Mouse (Mus musculus) frontal cortex, postnatal 36 days (tissue): ENCODE measurements at regions not wholly inside any gene's neighbourhood (a gene's known extent, or its start where the extent isn't known, plus 50 kb on each side); places are given as distances from the start of the nearest gene placed in this dataset.
"Not testable (repeated sequence)": the region's sequence is repeated elsewhere in the genome, so short reads cannot be mapped to it uniquely, and the experiment has no call there.

Experiments used
- DNase-seq, 2 experiments: peaks; one replicate each; pipeline ENCODE4 v3.0.0; 2022; ENCODE audit warnings: low spot score in 2 of 2

- no peak for DNase-seq
Observed at GRCm38 (mm10) chr4:105844675-105845466, 55.2 kb downstream of the Gm12728 start.

GRCm38 (mm10) chr4:105845998-105846989, 56.6 kb downstream of the Gm12728 start:
- not testable (repeated sequence) for DNase-seq

- DNase-seq: no peak
Observed at GRCm38 (mm10) chr4:105853086-105853485, 63.4 kb downstream of the Gm12728 start.

GRCm38 (mm10) chr4:105859052-105859864, 69.6 kb downstream of the Gm12728 start:
- DNase-seq: no peak

DNA sequence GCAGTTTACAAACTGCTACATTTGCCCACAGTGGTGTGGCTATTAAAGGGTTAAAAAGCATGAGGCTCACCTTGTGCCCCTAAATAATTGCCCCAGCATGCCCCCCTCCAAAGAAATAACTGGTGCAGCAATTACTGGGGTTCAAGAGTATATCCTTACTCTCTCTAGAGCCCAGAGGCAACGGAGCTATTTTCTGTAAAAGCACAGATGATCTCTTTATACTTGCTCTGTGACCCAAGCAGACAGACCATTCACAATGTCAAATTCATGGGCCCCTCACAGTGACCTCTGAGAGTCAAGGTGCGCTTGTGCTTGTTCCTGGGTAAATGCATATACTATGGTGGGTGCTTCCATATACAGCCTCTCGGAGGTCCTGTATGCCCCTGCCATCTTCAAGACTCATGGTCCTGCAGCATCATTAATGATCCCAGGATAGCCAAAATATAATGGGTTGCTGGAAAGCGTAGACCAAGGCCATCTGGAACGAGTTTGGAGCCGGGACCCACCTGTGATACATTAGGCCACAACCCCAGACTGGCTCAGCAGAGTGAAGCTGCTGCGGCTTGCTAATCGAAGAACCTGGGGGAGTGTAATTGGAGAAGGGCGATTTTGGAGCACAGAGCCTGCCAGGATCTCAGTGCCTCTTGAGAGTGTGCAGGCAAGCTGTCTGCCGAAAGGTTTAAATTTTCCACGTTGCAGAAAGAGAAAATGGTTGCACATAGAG, 71.4 kb downstream of the Gm12728 start:
- DNase-seq: no peak

- DNase-seq: no peak
Observed at GRCm38 (mm10) chr4:105861654-105862037, 72.0 kb downstream of the Gm12728 start.

GRCm38 (mm10) chr4:105870512-105870911, 80.8 kb downstream of the Gm12728 start:
- no peak for DNase-seq

GRCm38 (mm10) chr4:105877246-105877645, 87.6 kb downstream of the Gm12728 start:
- no peak for DNase-seq

DNA sequence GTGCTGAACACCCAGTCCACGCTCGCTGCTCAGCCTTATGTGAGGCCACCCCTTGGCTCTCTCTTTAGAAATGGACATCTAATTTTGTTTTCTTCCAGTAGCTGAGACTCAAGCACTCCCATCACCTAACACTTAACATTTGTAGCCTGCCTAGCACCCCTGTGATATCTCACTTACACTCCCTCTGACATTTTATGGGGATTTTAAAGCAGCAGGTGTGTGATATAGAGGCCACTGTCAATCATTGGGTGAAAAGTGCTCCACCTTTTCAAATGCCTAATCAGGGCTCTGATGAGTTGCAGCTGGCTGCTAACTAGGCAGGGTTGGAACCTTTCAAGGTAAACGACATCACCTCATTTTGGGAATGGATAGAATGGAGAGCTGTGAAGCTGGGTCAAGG, 90.2 kb downstream of the Gm12728 start:
- DNase-seq: no peak

- DNase-seq: no peak
Observed at GRCm38 (mm10) chr4:105884791-105885190, 95.1 kb downstream of the Gm12728 start.

DNA sequence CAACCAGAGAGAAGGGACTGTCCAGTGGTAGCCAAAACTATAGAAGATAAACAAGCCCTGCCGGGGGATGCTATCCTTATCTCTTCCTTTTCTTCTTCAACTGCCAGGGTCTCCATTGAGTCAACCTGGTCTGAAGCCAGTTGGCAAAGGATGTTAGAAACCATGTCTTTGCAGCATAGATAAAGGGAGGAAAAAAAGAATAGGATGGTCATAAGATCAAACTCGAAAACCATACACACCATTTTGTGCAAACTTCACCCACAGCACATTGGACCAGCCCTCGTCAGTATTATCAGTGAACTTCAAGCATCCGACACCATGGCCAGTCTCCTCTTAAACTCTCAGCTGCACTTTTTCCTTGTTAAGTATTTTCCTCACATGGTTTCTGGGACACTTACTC, 101.8 kb downstream of the Gm12728 start:
- DNase-seq: no peak

- no peak for DNase-seq
Observed at GRCm38 (mm10) chr4:105892065-105892464, 102.4 kb downstream of the Gm12728 start.

DNA sequence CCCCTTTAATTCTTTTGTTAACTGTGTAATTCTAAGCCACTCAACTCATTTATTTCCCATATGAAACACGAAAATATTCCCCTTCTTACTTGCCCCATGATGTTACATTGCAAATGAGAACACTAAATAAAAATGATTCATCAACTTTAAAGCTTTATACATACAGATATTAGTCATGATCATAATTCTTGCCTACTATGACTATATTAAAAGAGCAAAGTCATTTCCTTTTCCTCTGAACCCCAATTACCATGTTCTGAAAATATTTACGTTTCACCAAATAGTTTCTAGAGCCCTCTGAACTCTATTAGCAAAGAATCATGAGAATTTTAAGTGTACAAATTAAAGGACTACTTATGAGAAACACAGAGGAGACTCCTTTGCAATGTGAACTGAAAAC, 105.4 kb downstream of the Gm12728 start:
- no peak for DNase-seq

GRCm38 (mm10) chr4:105898054-105898847, 108.6 kb downstream of the Gm12728 start:
- no peak for DNase-seq

GRCm38 (mm10) chr4:105904896-105905295, 115.2 kb downstream of the Gm12728 start:
- DNase-seq: no peak

GRCm38 (mm10) chr4:105906411-105906810, 116.7 kb downstream of the Gm12728 start:
- DNase-seq: no peak

DNA sequence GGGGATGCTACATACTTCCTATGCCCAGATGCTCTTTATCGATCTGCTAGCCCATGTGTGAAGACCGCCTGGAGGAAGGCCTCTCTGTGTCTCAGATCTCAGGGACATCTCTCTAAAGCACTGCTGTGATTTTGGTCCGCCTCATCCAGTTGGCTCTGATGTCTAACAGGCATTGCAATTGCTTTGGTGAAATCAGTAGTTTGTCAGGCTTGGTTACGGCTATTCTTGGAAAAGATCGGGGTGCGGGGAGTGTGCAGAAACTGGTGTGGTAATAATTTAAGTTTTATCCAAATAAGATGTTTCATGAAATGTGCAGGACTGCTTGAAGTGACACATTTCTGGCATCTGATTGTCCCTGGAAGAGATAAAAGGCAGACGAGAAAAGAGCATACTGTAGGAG, 117.9 kb downstream of the Gm12728 start:
- no peak for DNase-seq

DNA sequence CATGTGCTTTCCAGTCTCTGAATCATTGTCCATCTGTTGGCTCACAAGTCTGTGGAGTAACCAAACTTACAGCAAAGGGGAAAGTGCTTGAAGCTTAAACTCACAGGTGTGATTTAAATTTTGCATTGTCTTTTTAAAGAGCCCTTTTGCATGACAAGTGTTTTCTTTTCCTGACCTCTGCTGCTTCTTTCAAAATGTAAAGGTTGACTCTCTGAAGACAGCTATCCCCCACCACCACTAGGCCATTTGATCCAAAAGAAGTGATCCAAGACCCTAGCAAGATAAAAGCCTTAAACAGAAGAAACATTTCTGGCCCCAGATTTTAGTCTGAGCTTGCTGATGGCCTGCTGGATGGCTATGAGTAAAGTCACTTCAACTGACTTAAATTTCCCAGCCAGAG, 118.6 kb downstream of the Gm12728 start:
- DNase-seq: no peak

GRCm38 (mm10) chr4:105909272-105909671, 119.6 kb downstream of the Gm12728 start:
- no peak for DNase-seq

DNA sequence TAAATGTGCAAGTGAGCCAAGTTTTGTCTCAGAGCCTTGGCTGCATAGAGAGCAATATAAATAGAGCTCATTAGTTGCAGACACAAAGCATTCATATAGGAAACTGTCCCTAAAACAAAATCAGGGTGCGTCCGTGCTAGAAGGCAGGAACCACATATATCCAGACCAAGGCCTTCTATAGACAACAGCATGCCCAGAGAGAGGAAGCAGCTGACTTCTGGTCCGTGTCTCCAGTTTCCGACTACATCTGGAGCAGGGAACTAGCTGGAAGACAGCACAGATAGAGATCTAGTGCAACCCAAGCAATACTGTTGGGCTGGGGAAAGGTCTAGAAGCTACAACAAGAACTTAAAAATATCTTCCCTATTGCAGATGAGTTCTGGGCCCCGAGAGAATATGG, 121.0 kb downstream of the Gm12728 start:
- no peak for DNase-seq
